Mouse (Mus musculus) liver, postnatal 0 days (tissue): ENCODE data around the gene Ccdc27. TPM values are rescaled to one million over a fixed set of nuclear protein-coding genes. Genes with fewer than 3 reads are reported as not detected.

Source experiments
- ATAC-seq: fragments of 200-750 bp; cut with Nextera tagmentation; 2 replicates; pipeline ENCODE4 v1.8.0; 2017; ENCODE audit warnings: mild to moderate bottlenecking, moderate library complexity
- DNase-seq: peaks from one replicate; pipeline ENCODE4 v3.0.0-alpha.2; 2016
- H3K27ac ChIP-seq: fragments of 300-500 bp; sonication (generic); 2 replicates; pipeline ENCODE4 v1.5.1; 2014; ENCODE audit warnings: antibody characterized with exemption, moderate library complexity, mild to moderate bottlenecking, low read depth
- H3K27me3 ChIP-seq: fragments of 300-500 bp; sonication (generic); 2 replicates; pipeline ENCODE4 v1.6.1; 2014; ENCODE audit warnings: low read length, control low read depth, mixed read lengths; ENCODE audit not compliant: insufficient read depth
- H3K36me3 ChIP-seq: fragments of 300-500 bp; sonication (generic); replicated peaks from 2 replicates; pipeline ENCODE4 v1.6.1; 2014; ENCODE audit warnings: mild to moderate bottlenecking, control low read depth, low read length, moderate library complexity, mixed read lengths; ENCODE audit not compliant: insufficient read depth
- H3K4me1 ChIP-seq: fragments of 300-500 bp; sonication (generic); 2 replicates; pipeline ENCODE4 v1.6.1; 2014; ENCODE audit warnings: antibody characterized with exemption, mild to moderate bottlenecking, control low read depth; ENCODE audit not compliant: insufficient read depth
- H3K4me2 ChIP-seq: fragments of 300-500 bp; sonication (generic); 2 replicates; pipeline ENCODE4 v1.6.1; 2014; ENCODE audit warnings: low read depth, mild to moderate bottlenecking, low read length, moderate library complexity, mixed read lengths
- H3K4me3 ChIP-seq: fragments of 300-500 bp; sonication (generic); 2 replicates; pipeline ENCODE4 v1.5.1; 2014; ENCODE audit warnings: low read depth, low read length
- H3K9ac ChIP-seq: fragments of 300-500 bp; sonication (generic); replicated peaks from 2 replicates; pipeline ENCODE4 v1.6.1; 2014; ENCODE audit warnings: mild to moderate bottlenecking, moderate library complexity
- H3K9me3 ChIP-seq: fragments of 300-500 bp; sonication (generic); 2 replicates; pipeline ENCODE4 v1.6.1; 2016; ENCODE audit warnings: mild to moderate bottlenecking, control low read depth, low read length, mixed read lengths
- CTCF ChIP-seq: sonication (generic); IDR thresholded peaks from 2 replicates; pipeline ENCODE4 v1.5.1; 2016; ENCODE audit warnings: antibody characterized with exemption, low read depth
- EP300 ChIP-seq: IDR thresholded peaks from 2 replicates; pipeline ENCODE4 v1.6.1; 2016; ENCODE audit warnings: antibody characterized with exemption, low read depth, mild to moderate bottlenecking
- WGBS: fragments of 180-500 bp; shearing (Covaris S2); extraction: QIAGEN DNeasy Blood & Tissue Kit; methylation state at CpG from one replicate; pipeline ENCODE4 v1.1.7; 2014; ENCODE audit not compliant: insufficient replicate concordance; 5-methylcytosine and 5-hydroxymethylcytosine counted together
- polyA plus RNA-seq: library from polyadenylated mRNA; unstranded; fragments of >200 nt; fragmentation: Nextera tagmentation; extraction: Ambion mirVana; gene quantifications from 2 replicates; pipeline ENCODE4 v1.2.1, GENCODE M21; 2015

The Ccdc27 gene
- not detected in 2 replicates for polyA plus RNA-seq

DNA sequence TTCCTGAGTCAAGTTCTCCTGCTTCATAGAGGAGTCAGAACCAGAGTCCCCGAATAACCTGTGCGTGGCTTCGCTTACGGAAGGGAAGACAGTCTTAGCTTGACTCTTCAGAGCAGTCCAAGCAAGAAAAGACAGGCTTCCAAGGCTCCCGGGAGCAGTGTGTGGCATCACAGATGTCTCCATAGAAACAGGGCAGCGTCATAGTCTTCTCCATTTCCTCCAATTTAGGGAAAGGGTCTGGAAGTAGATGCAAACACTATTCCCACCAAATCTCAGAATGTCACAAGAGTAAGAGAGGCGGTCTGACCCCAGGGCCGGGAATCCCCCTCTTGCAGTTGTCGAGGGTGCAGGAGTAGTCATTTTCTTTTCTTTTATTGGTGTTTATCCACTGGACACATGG is at the start of gene Ccdc27:
Gene Ccdc27, minus strand, starts transcription at position 101 of the 400 bp plus-strand sequence.
- H3K4me2 ChIP-seq = no peak within 1 kb of the TSS
- ATAC-seq = no peak
- no peaks in the 10 kb centered on the region for H3K9me3 ChIP-seq
- no peak for DNase-seq
- 73% methylated on average over 9 of the region's 9 CpGs for WGBS
- H3K27ac ChIP-seq = no peak within 1 kb of the TSS
- no peaks in the 10 kb centered on the region for H3K36me3 ChIP-seq
- no peak for TF ChIP-seq EP300
- no peak for TF ChIP-seq CTCF
- no peak within 1 kb of the TSS for H3K4me3 ChIP-seq
- H3K9ac ChIP-seq = no peak within 1 kb of the TSS
- no peaks in the 10 kb centered on the region for H3K27me3 ChIP-seq
- no peaks in the 10 kb centered on the region for H3K4me1 ChIP-seq

DNA sequence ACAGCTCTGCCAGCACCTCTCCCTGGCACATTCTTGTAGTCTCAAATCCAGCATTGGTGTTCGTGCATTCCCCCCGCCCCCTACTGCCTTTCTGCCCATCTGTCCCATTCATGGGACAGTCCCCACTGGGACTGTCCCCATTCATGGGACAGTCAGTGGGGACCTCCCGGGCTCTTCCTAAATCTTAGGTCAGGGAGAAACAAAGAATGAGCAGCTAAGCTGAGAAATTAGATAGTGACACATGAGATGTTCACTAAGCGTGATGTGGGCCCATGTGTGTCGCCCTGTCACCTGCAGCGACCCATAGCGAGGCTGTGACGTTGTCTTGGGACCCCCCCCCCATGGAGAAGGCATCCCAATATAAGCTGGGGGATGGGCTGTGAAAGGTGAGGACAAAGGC is 48.9 kb upstream of the Ccdc27 start:
- 69% methylated on average over 8 of the region's 8 CpGs for WGBS

DNA sequence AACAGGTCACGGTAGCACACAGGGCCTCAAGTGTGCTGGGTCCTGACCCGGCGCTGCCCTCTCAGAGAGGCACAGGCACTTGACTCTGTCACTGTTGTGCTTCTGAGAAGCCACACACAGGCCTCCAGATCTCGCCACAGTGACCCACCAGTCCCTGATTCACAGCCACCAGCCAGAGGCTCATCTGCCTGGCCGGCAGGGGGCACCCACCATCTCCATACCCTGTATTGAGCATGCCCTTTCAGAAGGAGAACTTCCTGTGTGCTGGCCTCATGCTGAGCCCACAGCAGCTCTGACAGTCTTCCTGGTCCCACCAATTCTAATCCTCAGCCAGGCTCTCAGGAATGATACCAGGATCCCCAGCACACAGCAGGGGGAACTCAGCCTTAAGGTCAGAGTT is 46.7 kb upstream of the Ccdc27 start:
- no peak overlapping the region for H3K9ac ChIP-seq
- no peak overlapping the region for H3K4me2 ChIP-seq
- ATAC-seq = no peak
- no peak overlapping the region for H3K4me3 ChIP-seq
- no peaks in the 10 kb centered on the region for H3K4me1 ChIP-seq
- no peaks in the 10 kb centered on the region for H3K36me3 ChIP-seq
- WGBS = 42% methylated on average over 5 of the region's 5 CpGs
- H3K27me3 ChIP-seq = no peaks in the 10 kb centered on the region
- DNase-seq = no peak
- TF ChIP-seq CTCF = peak; percentile 51
- no peak for TF ChIP-seq EP300
- no peak overlapping the region for H3K27ac ChIP-seq
- H3K9me3 ChIP-seq = no peaks in the 10 kb centered on the region

More for the DNA sequence above, 48.9 kb upstream of the Ccdc27 start:
- H3K27me3 ChIP-seq = 0 out of 2 replicates have a peak, but pooled peaks cover 5% of the 10 kb centered on the region
- H3K4me3 ChIP-seq = no peak overlapping the region
- no peak overlapping the region for H3K4me2 ChIP-seq
- ATAC-seq (no peak), DNase-seq (no peak)
- no peaks in the 10 kb centered on the region for H3K9me3 ChIP-seq
- H3K27ac ChIP-seq = no peak overlapping the region
- no peaks in the 10 kb centered on the region for H3K4me1 ChIP-seq
- H3K9ac ChIP-seq = no peak overlapping the region
- TF ChIP-seq CTCF = no peak
- no peak for TF ChIP-seq EP300
- H3K36me3 ChIP-seq = no peaks in the 10 kb centered on the region

DNA sequence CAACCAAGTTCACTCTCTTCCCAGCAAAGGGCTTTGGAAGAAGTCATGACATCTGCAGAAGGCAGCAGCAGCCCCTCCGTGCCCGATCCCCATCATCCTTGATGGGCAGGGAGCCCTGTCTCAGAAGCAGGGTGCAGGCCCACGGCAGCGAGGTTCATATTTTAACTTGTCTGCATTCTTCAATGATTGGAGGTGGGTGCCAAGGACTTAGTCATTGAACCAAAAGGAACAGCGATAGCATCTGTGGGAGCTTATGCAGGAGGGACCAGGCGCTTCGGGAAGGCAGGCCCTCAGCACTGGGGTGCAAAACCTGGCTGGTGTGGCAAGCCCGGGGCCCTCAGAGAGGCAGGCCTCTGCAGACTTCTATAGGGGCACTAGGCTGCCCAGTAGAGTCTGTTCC is 44.0 kb upstream of the Ccdc27 start:
- Histone ChIP-seq H3K4me2 (no peak overlapping the region), H3K27me3 (peaks cover 8% of the 10 kb centered on the region), H3K4me3 (no peak overlapping the region), H3K9me3 (no peaks in the 10 kb centered on the region), H3K4me1 (no peaks in the 10 kb centered on the region; the same call in 1 of the 2 replicates), H3K27ac (no peak overlapping the region), H3K36me3 (no peaks in the 10 kb centered on the region), H3K9ac (no peak overlapping the region)
- no peak for DNase-seq
- TF ChIP-seq EP300 = no peak
- TF ChIP-seq CTCF = no peak
- WGBS = 67% methylated on average over 8 of the region's 8 CpGs
- ATAC-seq = no peak

DNA sequence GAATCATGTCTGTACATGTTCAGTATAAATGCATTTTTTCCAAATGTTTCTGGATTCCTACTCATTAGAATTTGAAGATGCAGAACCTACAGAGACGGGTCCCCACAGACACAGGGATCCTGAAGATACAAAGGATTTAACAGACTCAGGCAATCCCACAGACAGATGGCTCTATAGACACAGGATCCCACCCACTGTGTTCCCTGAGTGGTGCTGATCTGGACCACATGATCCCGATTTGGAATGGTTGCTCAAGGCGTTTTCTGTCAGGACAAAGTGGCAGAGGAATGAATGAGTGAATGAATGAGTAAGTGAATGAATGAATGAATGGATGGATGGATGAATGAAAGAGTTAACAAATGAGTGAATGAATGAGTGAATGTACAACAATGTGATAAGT is 43.4 kb upstream of the Ccdc27 start:
- DNase-seq = no peak
- TF ChIP-seq CTCF = no peak
- TF ChIP-seq EP300 = no peak
- Histone ChIP-seq H3K36me3 (no peaks in the 10 kb centered on the region), H3K4me1 (peaks cover 3% of the 10 kb centered on the region; the same call in 1 of the 2 replicates), H3K9ac (no peak overlapping the region), H3K27me3 (peaks cover 12% of the 10 kb centered on the region), H3K9me3 (no peaks in the 10 kb centered on the region), H3K4me3 (no peak overlapping the region), H3K4me2 (no peak overlapping the region), H3K27ac (no peak overlapping the region)
- WGBS = 52% methylated on average over 3 of the region's 3 CpGs
- ATAC-seq = no peak

DNA sequence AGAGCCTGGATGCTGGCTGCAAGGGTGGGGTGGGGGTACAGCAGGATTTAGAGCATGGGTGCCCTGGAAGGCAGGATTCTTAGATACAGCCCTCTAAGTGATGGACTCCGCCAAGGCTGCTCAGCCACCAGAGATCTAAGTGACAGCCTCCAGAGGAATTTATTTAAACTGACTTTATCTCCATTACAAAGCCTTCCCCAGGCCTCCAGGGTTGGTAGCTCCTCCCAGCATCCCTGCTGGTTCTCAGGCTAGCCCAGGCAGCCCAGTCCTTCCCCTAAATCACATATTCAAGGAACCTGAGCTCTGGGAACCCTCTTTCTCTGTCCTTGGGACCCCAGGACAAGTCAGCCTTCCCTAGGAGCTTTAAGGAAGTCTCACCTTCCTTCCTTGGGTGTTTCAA is 39.5 kb upstream of the Ccdc27 start:
- DNase-seq (no peak), ATAC-seq (no peak)
- Histone ChIP-seq H3K9ac (no peak overlapping the region), H3K36me3 (no peaks in the 10 kb centered on the region), H3K27ac (no peak overlapping the region), H3K4me2 (no peak overlapping the region), H3K9me3 (no peaks in the 10 kb centered on the region), H3K27me3 (peaks cover 12% of the 10 kb centered on the region), H3K4me3 (no peak overlapping the region), H3K4me1 (peaks cover 3% of the 10 kb centered on the region; the same call in 1 of the 2 replicates)
- no peak for TF ChIP-seq CTCF
- no peak for TF ChIP-seq EP300
- WGBS = 26% methylated on average over 1 of the region's 1 CpGs

DNA sequence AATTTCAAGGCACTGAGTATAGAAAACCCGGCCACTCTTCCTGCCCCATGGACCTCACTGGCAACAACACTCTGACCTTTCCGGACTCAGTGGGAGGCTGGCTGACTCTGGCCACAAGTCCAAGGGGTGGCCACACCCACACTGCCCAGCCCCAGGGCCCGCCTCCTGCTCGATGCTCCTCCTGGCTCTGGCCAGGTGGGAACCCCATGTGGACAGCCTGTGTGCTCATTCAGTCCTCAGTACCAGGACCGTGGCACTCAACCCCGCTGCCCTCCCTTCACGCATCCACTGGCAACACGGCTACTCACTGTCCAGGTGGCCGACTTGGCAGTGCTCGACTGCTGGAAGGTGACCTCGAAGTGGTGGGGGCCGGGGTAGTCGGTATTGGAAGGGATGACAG is 38.5 kb upstream of the Ccdc27 start:
- Histone ChIP-seq H3K4me2 (peak overlapping the region; percentile 48), H3K9me3 (no peaks in the 10 kb centered on the region), H3K4me1 (peaks cover 3% of the 10 kb centered on the region; the same call in 1 of the 2 replicates), H3K27ac (peak overlapping the region; percentile 65; the same call in 1 of the 2 replicates), H3K36me3 (no peaks in the 10 kb centered on the region), H3K27me3 (peaks cover 12% of the 10 kb centered on the region), H3K4me3 (no peak overlapping the region), H3K9ac (no peak overlapping the region)
- no peak for TF ChIP-seq EP300
- no peak for TF ChIP-seq CTCF
- DNase-seq = peak; percentile 76
- WGBS = 3% methylated on average over 13 of the region's 13 CpGs
- ATAC-seq = peak; percentile 99
